Mouse (Mus musculus): ENCODE measurements around the gene Gm11595.
"Not testable (repeated sequence)": the region's sequence is repeated elsewhere in the genome, so short reads cannot be mapped to it uniquely, and the experiment has no call there.

The Gm11595 gene

GRCm38 (mm10) chr11:99772813-99773212 lies at the start of gene Gm11595:
Gene Gm11595, minus strand, starts transcription at chr11:99772913.
- not testable (repeated sequence) for DNase-seq (ENCODE audit: low spot score in 2 of 2)

GRCm38 (mm10) chr11:99815566-99815965 lies 42.9 kb upstream of the Gm11595 start, which contains the start of gene Gm11564:
Gene Gm11564, minus strand, starts transcription at chr11:99815666.
- DNase-seq (ENCODE audit: low spot score in 2 of 2): not testable (repeated sequence)

- not testable (repeated sequence) for DNase-seq (ENCODE audit: low spot score in 2 of 2)
Observed at GRCm38 (mm10) chr11:99809792-99810191, 37.1 kb upstream of the Gm11595 start, which contains the start of gene Krtap4-13. Gene Krtap4-13, minus strand, starts transcription at chr11:99809892.

- DNase-seq (ENCODE audit: low spot score in 2 of 2): not testable (repeated sequence)
Observed at GRCm38 (mm10) chr11:99804346-99804745, 31.6 kb upstream of the Gm11595 start, which contains the start of gene Gm11554. Gene Gm11554, minus strand, starts transcription at chr11:99804446.

- DNase-seq (ENCODE audit: low spot score in 2 of 2): not testable (repeated sequence)
Observed at GRCm38 (mm10) chr11:99798832-99799231, 26.1 kb upstream of the Gm11595 start, which contains the start of gene Gm11569. Gene Gm11569, minus strand, starts transcription at chr11:99798932.

GRCm38 (mm10) chr11:99793367-99793766 lies 20.7 kb upstream of the Gm11595 start, which contains the start of gene Gm11596:
Gene Gm11596, minus strand, starts transcription at chr11:99793467.
- no peak for DNase-seq (ENCODE audit: low spot score in 2 of 2)

GRCm38 (mm10) chr11:99784900-99785299 lies 12.2 kb upstream of the Gm11595 start, which contains the start of gene Krtap4-9:
Gene Krtap4-9, plus strand, starts transcription at chr11:99785200.
- DNase-seq (ENCODE audit: low spot score in 2 of 2): not testable (repeated sequence)

GRCm38 (mm10) chr11:99780604-99781003 lies 7.9 kb upstream of the Gm11595 start, which contains the start of gene Krtap4-8:
Gene Krtap4-8, minus strand, starts transcription at chr11:99780704.
- no peak for DNase-seq (ENCODE audit: low spot score in 2 of 2)

- no peak for DNase-seq (ENCODE audit: low spot score in 2 of 2)
Observed at GRCm38 (mm10) chr11:99778401-99778800, 5.7 kb upstream of the Gm11595 start.

GRCm38 (mm10) chr11:99768410-99768809 lies 4.3 kb downstream of the Gm11595 start:
- DNase-seq (ENCODE audit: low spot score in 2 of 2): no peak

- no peak for DNase-seq (ENCODE audit: low spot score in 2 of 2)
Observed at GRCm38 (mm10) chr11:99758877-99759276, 13.8 kb downstream of the Gm11595 start.

- DNase-seq (ENCODE audit: low spot score in 2 of 2): no peak
Observed at GRCm38 (mm10) chr11:99743985-99744384, 28.7 kb downstream of the Gm11595 start.

- no peak for DNase-seq (ENCODE audit: low spot score in 2 of 2)
Observed at GRCm38 (mm10) chr11:99734190-99734589, 38.5 kb downstream of the Gm11595 start, which contains the start of gene Gm14180. Gene Gm14180, minus strand, starts transcription at chr11:99734290.

GRCm38 (mm10) chr11:99724061-99724460 lies 48.7 kb downstream of the Gm11595 start:
- no peak for DNase-seq (ENCODE audit: low spot score in 2 of 2)

Data from thymus, postnatal 10 days (tissue).